Mouse (Mus musculus) stomach, embryonic 16.5 days (tissue): Measurements from ENCODE around the gene Mafk. TPM values are rescaled to one million over a fixed set of nuclear protein-coding genes. Genes with fewer than 3 reads are reported as not detected.

ENCODE experiments used
- ATAC-seq: fragments of 200-750 bp; cut with Nextera tagmentation; 2 replicates; pipeline ENCODE4 v1.8.0; 2017; ENCODE audit warnings: moderate number of reproducible peaks, moderate TSS enrichment; ENCODE audit not compliant: insufficient read depth, low FRiP score
- H3K27ac ChIP-seq: fragments of 300-500 bp; sonication (generic); 2 replicates; pipeline ENCODE4 v1.5.1; 2014; ENCODE audit warnings: low read length
- H3K27me3 ChIP-seq: fragments of 300-500 bp; sonication (generic); 2 replicates; pipeline ENCODE4 v1.6.1; 2014; ENCODE audit warnings: low read length, control low read depth, mixed read lengths; ENCODE audit not compliant: control insufficient read depth, insufficient read depth
- H3K36me3 ChIP-seq: fragments of 300-500 bp; sonication (generic); 2 replicates; pipeline ENCODE4 v1.6.1; 2014; ENCODE audit warnings: low read length; ENCODE audit not compliant: control insufficient read depth, insufficient read depth
- H3K4me1 ChIP-seq: fragments of 300-500 bp; sonication (generic); 2 replicates; pipeline ENCODE4 v1.6.1; 2014; ENCODE audit warnings: low read length, control low read depth, mixed read lengths; ENCODE audit not compliant: control insufficient read depth, insufficient read depth
- H3K4me2 ChIP-seq: fragments of 300-500 bp; sonication (generic); 2 replicates; pipeline ENCODE4 v1.6.1; 2014; ENCODE audit warnings: low read depth, low read length, mixed read lengths
- H3K4me3 ChIP-seq: fragments of 300-500 bp; sonication (generic); replicated peaks from 2 replicates; pipeline ENCODE4 v1.5.1; 2014; ENCODE audit warnings: mild to moderate bottlenecking, low read length
- H3K9ac ChIP-seq: fragments of 300-500 bp; sonication (generic); 2 replicates; pipeline ENCODE4 v1.6.1; 2014; ENCODE audit warnings: low read length
- H3K9me3 ChIP-seq: fragments of 300-500 bp; sonication (generic); replicated peaks from 2 replicates; pipeline ENCODE4 v1.6.1; 2016; ENCODE audit warnings: low read length, control low read depth; ENCODE audit not compliant: control insufficient read depth
- WGBS: fragments of 180-500 bp; shearing (Covaris S2); extraction: QIAGEN DNeasy Blood & Tissue Kit; methylation state at CpG from one replicate; pipeline ENCODE4 v1.1.7; 2014; 5-methylcytosine and 5-hydroxymethylcytosine counted together
- polyA plus RNA-seq: library from polyadenylated mRNA; unstranded; fragments of >200 nt; fragmentation: Nextera tagmentation; extraction: Ambion mirVana; gene quantifications from 2 replicates; pipeline ENCODE4 v1.2.1, GENCODE M21; 2015

Mafk gene
- polyA plus RNA-seq, 1 experiment from 2014 or later, result 18.9 TPM

- H3K4me2 ChIP-seq, result peak overlapping the region; percentile 92
- no peak for ATAC-seq
- no peaks in the 10 kb centered on the region for H3K36me3 ChIP-seq
- peaks cover 67% of the 10 kb centered on the region for H3K4me1 ChIP-seq
- H3K27me3 ChIP-seq, result no peaks in the 10 kb centered on the region
- WGBS, result 82% methylated on average over 5 of the region's 5 CpGs
- peak overlapping the region; percentile 77 for H3K4me3 ChIP-seq
- peak overlapping the region; percentile 76; the same call in 1 of the 2 replicates for H3K9ac ChIP-seq
- H3K9me3 ChIP-seq, result no peaks in the 10 kb centered on the region
- peak overlapping the region; percentile 90 for H3K27ac ChIP-seq
These were observed 2.8 kb downstream of the Mafk start for GRCm38 (mm10) chr5:139794137-139794536.

GRCm38 (mm10) chr5:139794938-139795337, 3.6 kb downstream of the Mafk start:
- Histone ChIP-seq H3K4me3 (no peak overlapping the region), H3K36me3 (no peaks in the 10 kb centered on the region), H3K27me3 (no peaks in the 10 kb centered on the region), H3K4me2 (no peak overlapping the region), H3K9me3 (no peaks in the 10 kb centered on the region), H3K27ac (no peak overlapping the region), H3K4me1 (peaks cover 67% of the 10 kb centered on the region), H3K9ac (peak overlapping the region; percentile 29; the same call in 1 of the 2 replicates)
- 56% methylated on average over 10 of the region's 10 CpGs for WGBS
- ATAC-seq, result no peak

GRCm38 (mm10) chr5:139796001-139796620, 4.8 kb downstream of the Mafk start:
- H3K36me3 ChIP-seq, result no peaks in the 10 kb centered on the region
- no peaks in the 10 kb centered on the region for H3K9me3 ChIP-seq
- no peak for ATAC-seq
- peak overlapping the region; percentile 63 for H3K9ac ChIP-seq
- WGBS, result 71% methylated on average over 9 of the region's 9 CpGs
- H3K27me3 ChIP-seq, result no peaks in the 10 kb centered on the region
- no peak overlapping the region for H3K4me3 ChIP-seq
- H3K27ac ChIP-seq, result peak overlapping the region; percentile 82
- H3K4me1 ChIP-seq, result peaks cover 64% of the 10 kb centered on the region
- peak overlapping the region; percentile 55; the same call in 1 of the 2 replicates for H3K4me2 ChIP-seq

- H3K36me3 ChIP-seq, result no peaks in the 10 kb centered on the region
- H3K4me2 ChIP-seq, result peak overlapping the region; percentile 55
- peak overlapping the region; percentile 32 for H3K4me3 ChIP-seq
- 7% methylated on average over 13 of the region's 13 CpGs for WGBS
- H3K27me3 ChIP-seq, result no peaks in the 10 kb centered on the region
- peak; percentile 84 for ATAC-seq
- H3K27ac ChIP-seq, result peak overlapping the region; percentile 85
- no peaks in the 10 kb centered on the region for H3K9me3 ChIP-seq
- peaks cover 63% of the 10 kb centered on the region for H3K4me1 ChIP-seq
- peak overlapping the region; percentile 66 for H3K9ac ChIP-seq
These were observed 5.6 kb downstream of the Mafk start for GRCm38 (mm10) chr5:139796900-139797299.

GRCm38 (mm10) chr5:139797473-139798167, 6.3 kb downstream of the Mafk start:
- peaks cover 56% of the 10 kb centered on the region for H3K4me1 ChIP-seq
- peak overlapping the region; percentile 55 for H3K4me2 ChIP-seq
- no peak overlapping the region; the same call in 1 of the 2 replicates for H3K4me3 ChIP-seq
- H3K9ac ChIP-seq, result peak overlapping the region; percentile 66
- no peaks in the 10 kb centered on the region for H3K36me3 ChIP-seq
- H3K9me3 ChIP-seq, result no peaks in the 10 kb centered on the region
- no peaks in the 10 kb centered on the region for H3K27me3 ChIP-seq
- 32% methylated on average over 11 of the region's 11 CpGs for WGBS
- H3K27ac ChIP-seq, result peak overlapping the region; percentile 85
- 0 out of 2 replicates have a peak, but pooled peaks have one; percentile 18 for ATAC-seq

GRCm38 (mm10) chr5:139798168-139798900, 7.0 kb downstream of the Mafk start:
- no peaks in the 10 kb centered on the region for H3K36me3 ChIP-seq
- H3K4me2 ChIP-seq, result no peak overlapping the region
- H3K27ac ChIP-seq, result no peak overlapping the region
- H3K4me3 ChIP-seq, result no peak overlapping the region
- no peaks in the 10 kb centered on the region for H3K9me3 ChIP-seq
- no peak for ATAC-seq
- H3K4me1 ChIP-seq, result peaks cover 50% of the 10 kb centered on the region
- 44% methylated on average over 12 of the region's 12 CpGs for WGBS
- H3K27me3 ChIP-seq, result no peaks in the 10 kb centered on the region
- H3K9ac ChIP-seq, result peak overlapping the region; percentile 49

GRCm38 (mm10) chr5:139799041-139799440, 7.7 kb downstream of the Mafk start:
- no peak for ATAC-seq
- no peak overlapping the region for H3K9ac ChIP-seq
- no peak overlapping the region for H3K27ac ChIP-seq
- 87% methylated on average over 9 of the region's 9 CpGs for WGBS
- H3K36me3 ChIP-seq, result no peaks in the 10 kb centered on the region
- no peak overlapping the region for H3K4me2 ChIP-seq
- no peak overlapping the region for H3K4me3 ChIP-seq
- peaks cover 50% of the 10 kb centered on the region for H3K4me1 ChIP-seq
- H3K9me3 ChIP-seq, result no peaks in the 10 kb centered on the region
- H3K27me3 ChIP-seq, result no peaks in the 10 kb centered on the region

- H3K4me3 ChIP-seq, result no peak overlapping the region
- WGBS, result 92% methylated on average over 33 of the region's 33 CpGs
- H3K4me1 ChIP-seq, result peaks cover 51% of the 10 kb centered on the region
- no peak overlapping the region for H3K9ac ChIP-seq
- H3K27ac ChIP-seq, result no peak overlapping the region
- H3K36me3 ChIP-seq, result no peaks in the 10 kb centered on the region
- no peak overlapping the region for H3K4me2 ChIP-seq
- ATAC-seq, result no peak
- H3K9me3 ChIP-seq, result no peaks in the 10 kb centered on the region
- no peaks in the 10 kb centered on the region for H3K27me3 ChIP-seq
These were observed 8.7 kb downstream of the Mafk start for GRCm38 (mm10) chr5:139799801-139800590.
